Mouse (Mus musculus): ENCODE measurements around the gene Ntsr1.

The Ntsr1 gene

DNA sequence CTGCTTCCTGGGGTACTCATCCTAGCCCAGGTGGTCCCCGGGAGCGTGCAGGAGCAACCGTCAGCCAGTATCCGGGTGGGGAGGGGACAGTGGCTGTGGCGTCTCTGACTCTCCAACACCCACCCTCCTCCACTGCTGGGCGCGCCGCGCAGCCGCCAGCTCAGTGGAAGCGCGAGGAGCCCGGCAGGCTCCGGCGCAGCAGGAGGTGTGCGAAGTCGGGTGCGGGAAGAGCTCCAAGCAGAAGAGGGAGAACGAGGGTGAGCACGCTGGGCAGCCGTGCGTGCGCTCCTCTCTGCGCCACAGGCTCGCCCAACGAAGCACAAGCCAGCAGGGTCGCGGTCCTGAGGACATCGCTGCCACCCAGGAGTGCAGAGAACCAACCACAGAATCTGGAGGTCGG lies at the start of gene Ntsr1:
Gene Ntsr1, plus strand, starts transcription at position 236 of the 400 bp plus-strand sequence.
- peak in 1 of 2 experiments; percentile 44 for DNase-seq (ENCODE audit: low spot score in 2 of 2)

- DNase-seq (ENCODE audit: low spot score in 2 of 2), result no peak
These were observed 49.2 kb upstream of the Ntsr1 start for GRCm38 (mm10) chr2:180450529-180450928.

GRCm38 (mm10) chr2:180455723-180456698 lies 43.8 kb upstream of the Ntsr1 start, which contains the start of gene Slco4a1:
Gene Slco4a1 (plus strand): TSS chr2:180456245.
- peak; percentile 33 to 56 for DNase-seq (ENCODE audit: low spot score in 2 of 2)

DNA sequence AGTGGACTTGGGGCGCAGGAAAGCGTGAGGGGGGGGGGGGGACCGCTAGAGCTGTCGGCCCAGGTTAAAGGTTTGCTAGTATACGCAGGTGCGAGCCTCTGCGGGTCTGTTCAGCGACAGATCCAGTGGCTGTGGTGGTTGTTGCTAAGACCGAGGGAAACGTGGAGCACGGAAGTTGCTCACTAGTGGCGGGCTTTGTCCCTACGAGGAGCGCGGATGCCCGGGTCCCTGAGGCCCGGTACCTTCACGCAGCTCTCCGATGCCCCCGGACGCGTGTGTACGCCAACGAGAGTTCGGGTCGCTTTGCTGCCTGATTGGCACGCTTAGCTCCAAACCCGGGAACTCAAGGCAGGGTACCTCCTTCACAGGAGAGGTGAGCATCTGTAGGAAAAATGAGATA lies 43.1 kb upstream of the Ntsr1 start:
- no peak for DNase-seq (ENCODE audit: low spot score in 2 of 2)

- DNase-seq (ENCODE audit: low spot score in 2 of 2), result no peak
These were observed 42.1 kb upstream of the Ntsr1 start for GRCm38 (mm10) chr2:180457680-180458079.

- no peak for DNase-seq (ENCODE audit: low spot score in 2 of 2)
These were observed 40.3 kb upstream of the Ntsr1 start for GRCm38 (mm10) chr2:180459437-180459836.

GRCm38 (mm10) chr2:180460801-180461200 lies 39.0 kb upstream of the Ntsr1 start:
- DNase-seq (ENCODE audit: low spot score in 2 of 2), result no peak

DNA sequence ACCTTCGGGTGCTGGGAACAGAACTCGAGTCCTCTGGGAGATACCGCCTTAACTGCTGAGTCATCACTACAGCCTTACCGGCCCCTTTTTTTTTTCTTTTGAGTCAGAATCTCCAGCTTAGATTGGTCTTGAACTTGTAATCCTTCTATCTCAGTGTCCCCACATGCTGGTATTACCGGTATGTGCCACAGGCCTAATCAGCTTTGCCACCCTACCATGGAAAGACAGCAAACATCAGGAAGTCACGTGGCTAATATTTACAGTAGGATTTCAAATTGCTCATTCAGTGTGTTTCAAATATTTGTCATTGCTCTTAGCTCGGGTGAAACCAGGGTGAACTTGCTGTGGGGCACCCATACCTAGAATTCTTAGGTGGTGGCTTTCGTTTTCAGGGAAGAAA lies 37.2 kb upstream of the Ntsr1 start:
- no peak for DNase-seq (ENCODE audit: low spot score in 2 of 2)

GRCm38 (mm10) chr2:180466505-180466904 lies 33.3 kb upstream of the Ntsr1 start:
- DNase-seq (ENCODE audit: low spot score in 2 of 2), result no peak

DNA sequence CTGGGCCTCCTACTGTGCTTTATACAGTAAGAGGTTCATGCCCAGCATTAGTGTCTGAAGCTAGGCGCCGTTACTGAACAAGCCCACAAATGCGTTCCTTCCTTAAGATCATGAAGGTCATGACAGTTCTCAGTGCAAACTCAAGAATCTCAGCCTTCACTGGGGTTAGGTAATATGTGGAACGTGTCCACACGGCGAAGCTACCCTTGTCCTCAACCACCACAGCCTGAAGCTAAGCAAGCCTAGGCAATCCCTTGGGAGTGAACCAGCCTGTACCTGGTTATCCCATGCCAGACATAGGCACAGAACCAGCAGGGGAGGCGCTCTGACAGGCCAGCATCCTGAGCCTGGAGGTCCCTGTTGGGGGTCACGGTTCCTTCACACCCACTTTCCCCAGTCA lies 30.9 kb upstream of the Ntsr1 start:
- DNase-seq (ENCODE audit: low spot score in 2 of 2), result no peak

GRCm38 (mm10) chr2:180469768-180470167 lies 30.0 kb upstream of the Ntsr1 start:
- no peak for DNase-seq (ENCODE audit: low spot score in 2 of 2)

DNA sequence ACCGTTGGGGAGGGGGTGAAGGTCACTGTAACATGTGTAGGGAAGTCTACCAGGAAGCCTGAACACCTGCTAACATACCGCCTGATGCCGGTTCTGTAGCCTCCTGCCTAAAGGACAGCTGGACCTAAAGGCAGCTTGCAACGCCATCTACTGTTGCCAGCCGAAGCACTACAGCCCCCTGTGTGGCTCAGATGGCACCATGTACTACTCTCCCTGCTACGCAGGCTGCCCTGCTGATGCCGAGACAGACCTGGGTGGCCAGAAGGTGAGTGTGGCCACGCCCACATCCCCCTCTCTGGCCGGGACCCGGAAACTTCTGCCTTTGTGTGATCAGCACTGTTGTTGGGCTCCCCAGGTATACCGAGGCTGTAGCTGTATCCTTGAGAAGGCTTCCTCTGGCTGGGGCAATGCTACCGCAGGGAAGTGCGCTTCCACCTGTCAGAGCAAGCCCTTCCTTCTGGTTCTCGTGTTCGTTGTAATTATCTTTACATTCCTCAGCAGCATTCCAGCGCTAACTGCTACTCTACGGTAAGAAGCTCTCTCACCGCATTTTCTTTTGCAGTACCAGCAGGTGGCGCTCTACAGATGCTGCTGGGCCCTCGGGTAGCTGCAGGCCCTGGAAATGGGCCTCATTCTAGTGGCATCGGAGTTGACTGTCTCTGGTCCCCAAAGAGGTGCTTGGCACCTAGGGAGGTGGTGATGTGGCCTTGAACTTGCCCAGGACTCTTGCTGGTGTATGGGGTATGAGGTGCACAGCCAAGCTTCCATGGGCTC lies 27.3 kb upstream of the Ntsr1 start:
- peak in 1 of 2 experiments; percentile 15 for DNase-seq (ENCODE audit: low spot score in 2 of 2)

- DNase-seq (ENCODE audit: low spot score in 2 of 2), result peak; percentile 52 to 63
These were observed 26.7 kb upstream of the Ntsr1 start for GRCm38 (mm10) chr2:180473080-180473440.

DNA sequence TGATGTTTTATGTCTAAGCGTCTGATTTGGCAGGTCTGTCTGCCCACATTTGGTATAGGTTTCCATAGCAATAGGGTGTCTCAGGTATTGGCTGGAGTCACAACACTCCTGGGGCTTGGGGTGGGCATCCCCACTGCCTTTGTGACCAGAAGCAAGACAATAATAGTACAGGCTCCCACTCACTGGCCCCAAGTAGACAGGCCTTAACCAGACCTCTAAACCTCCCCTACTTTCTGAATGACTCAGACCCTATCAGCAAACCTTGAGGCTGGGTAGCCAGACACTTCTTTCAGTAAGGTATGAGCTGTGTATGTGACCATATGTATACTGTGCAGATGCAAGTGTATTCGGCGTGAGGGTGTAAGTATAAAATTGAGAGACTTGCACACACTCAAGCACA lies 24.9 kb upstream of the Ntsr1 start:
- no peak for DNase-seq (ENCODE audit: low spot score in 2 of 2)

DNA sequence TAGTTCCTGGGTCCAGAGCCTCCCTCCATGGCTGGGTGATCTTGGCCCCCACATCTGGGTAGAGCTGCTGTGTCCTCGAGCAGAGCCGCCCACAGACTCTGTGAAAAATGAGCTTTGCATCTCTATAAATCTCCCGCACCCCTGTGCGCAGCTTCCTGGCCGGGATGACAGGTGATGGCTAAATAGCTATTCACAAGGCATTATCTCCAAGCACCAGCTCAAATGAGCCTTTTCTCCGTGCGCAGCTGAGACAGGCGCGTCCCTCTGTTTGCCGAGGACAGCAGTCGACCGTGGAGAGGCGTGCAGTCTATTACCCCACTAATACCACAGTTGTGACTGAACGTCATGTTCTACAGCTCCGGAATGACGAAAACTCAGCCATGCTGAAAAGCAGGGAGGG lies 17.5 kb upstream of the Ntsr1 start:
- DNase-seq (ENCODE audit: low spot score in 2 of 2), result no peak

- DNase-seq (ENCODE audit: low spot score in 2 of 2), result no peak
These were observed 14.9 kb upstream of the Ntsr1 start for GRCm38 (mm10) chr2:180484882-180485281.

GRCm38 (mm10) chr2:180485306-180485705 lies 14.5 kb upstream of the Ntsr1 start:
- no peak for DNase-seq (ENCODE audit: low spot score in 2 of 2)

GRCm38 (mm10) chr2:180488210-180488751 lies 11.5 kb upstream of the Ntsr1 start:
- no peak for DNase-seq (ENCODE audit: low spot score in 2 of 2)

- DNase-seq (ENCODE audit: low spot score in 2 of 2), result peak in 1 of 2 experiments; percentile 56
These were observed 3.9 kb upstream of the Ntsr1 start for GRCm38 (mm10) chr2:180495906-180496305.

DNA sequence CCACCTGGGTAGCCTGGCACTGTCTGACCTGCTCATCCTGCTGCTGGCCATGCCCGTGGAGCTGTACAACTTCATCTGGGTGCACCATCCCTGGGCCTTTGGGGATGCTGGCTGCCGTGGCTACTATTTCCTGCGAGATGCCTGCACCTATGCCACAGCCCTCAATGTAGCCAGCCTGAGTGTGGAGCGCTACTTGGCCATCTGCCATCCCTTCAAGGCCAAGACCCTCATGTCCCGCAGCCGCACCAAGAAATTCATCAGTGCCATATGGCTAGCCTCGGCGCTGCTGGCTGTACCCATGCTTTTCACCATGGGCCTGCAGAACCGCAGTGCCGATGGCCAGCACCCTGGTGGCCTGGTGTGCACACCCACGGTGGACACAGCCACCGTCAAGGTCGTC lies 950 bp downstream of the Ntsr1 start:
- no peak for DNase-seq (ENCODE audit: low spot score in 2 of 2)

GRCm38 (mm10) chr2:180501217-180501967 lies 1.6 kb downstream of the Ntsr1 start:
- no peak for DNase-seq (ENCODE audit: low spot score in 2 of 2)

DNA sequence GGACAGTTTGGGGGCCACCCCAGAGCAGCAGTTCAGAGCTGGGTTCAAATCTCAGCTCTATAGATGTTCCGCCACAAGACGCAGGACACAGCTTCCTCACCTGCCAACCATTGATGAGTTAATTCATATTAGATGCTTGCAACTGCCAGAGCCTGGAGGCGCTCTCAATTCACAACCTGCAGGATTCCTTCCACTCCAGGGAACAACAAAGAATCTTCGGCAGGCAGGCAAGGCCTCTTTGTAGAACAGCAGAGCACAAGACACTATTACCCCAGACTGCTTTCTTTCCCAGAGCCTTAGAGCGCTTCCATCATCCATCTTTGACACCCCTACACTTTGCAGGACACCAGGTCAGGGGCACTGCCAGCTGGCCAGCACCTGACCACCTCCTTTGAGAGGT lies 6.5 kb downstream of the Ntsr1 start:
- DNase-seq (ENCODE audit: low spot score in 2 of 2), result no peak

All from frontal cortex, postnatal 14 days (tissue).